Mouse (Mus musculus) bone marrow, adult 2 months (tissue): Measurements from ENCODE around the gene Pip5k1c.

Source experiments
- CTCF ChIP-seq: fragments of 200-500 bp; IDR thresholded peaks from 2 replicates; pipeline ENCODE4 v1.5.1; 2011; ENCODE audit warnings: low read length, control low read depth; ENCODE audit not compliant: control insufficient read depth, insufficient read depth
- POLR2A ChIP-seq: fragments of 200-500 bp; IDR thresholded peaks from 2 replicates; pipeline ENCODE4 v1.6.1; 2011; ENCODE audit warnings: low read depth, mild to moderate bottlenecking, control low read depth, low read length, borderline replicate concordance; ENCODE audit not compliant: control insufficient read depth

- TF ChIP-seq POLR2A: no peak
- peak; percentile 82 for TF ChIP-seq CTCF
Measured at GRCm38 (mm10) chr10:81350351-81351063, 57.7 kb downstream of the Pip5k1c start, which contains the start of gene Hmg20b.
